ENCODE assay signal across 8 mouse cellular contexts in the genomic region with DNA sequence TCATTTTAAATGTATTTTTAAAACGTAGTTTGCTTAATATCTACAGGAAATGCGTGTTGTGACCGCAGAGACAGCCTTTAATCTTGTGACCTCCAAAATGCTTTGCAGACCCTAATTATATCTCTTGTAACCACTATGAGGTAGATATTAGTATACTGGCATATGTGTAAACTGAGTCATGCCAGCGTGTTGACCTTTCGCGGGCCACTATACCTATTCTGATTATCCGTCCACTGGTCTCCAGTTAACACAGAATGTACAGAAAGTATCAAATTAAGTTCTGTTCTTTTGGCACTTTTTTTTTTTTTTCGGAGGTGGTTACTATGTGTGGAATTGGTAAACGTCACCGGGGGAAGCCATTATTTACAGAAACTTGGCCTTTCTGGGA. TPM values are rescaled to one million over a fixed set of nuclear protein-coding genes. Genes with fewer than 3 reads are reported as not detected.
A peak's percentile ranks its signal among the peaks of the same experiment; 100 is the strongest.
DNase-seq lines count a peak whose midpoint lies in the region; ATAC-seq lines count a peak whose summit lies in the region.

No protein-coding gene starts in this region.

- DNase-seq in lung, postnatal 14 days: no peak
- DNase-seq in embryonic facial prominence, embryonic 14.5 days (ENCODE audit: low spot score): no peak
- DNase-seq in left cerebral cortex, postnatal 14 days (ENCODE audit: low spot score in 2 of 2): no peak
- no peak for DNase-seq in gastrocnemius, postnatal 4 days (ENCODE audit: low spot score in 2 of 2)

- ATAC-seq in lung, embryonic 15.5 days (ENCODE audit: borderline replicate concordance, extremely low read depth, low FRiP score, low TSS enrichment): no peak
- no peak for ATAC-seq in embryonic facial prominence, embryonic 14.5 days (ENCODE audit: low read depth)
- no peak for ATAC-seq in limb, embryonic 12.5 days (ENCODE audit: insufficient number of reproducible peaks, insufficient read depth, low FRiP score, low TSS enrichment, low read depth)
- no peak for ATAC-seq in stomach, embryonic 14.5 days (ENCODE audit: insufficient number of reproducible peaks, insufficient read depth, low FRiP score, low read depth)
- no peak for ATAC-seq in megakaryocyte progenitor cell, adult 5-6 weeks (replicated peaks; ENCODE audit: poor library complexity)

- H3K27me3 ChIP-seq in lung, embryonic 15.5 days: no peaks in the 10 kb centered on the region
- H3K27me3 ChIP-seq in embryonic facial prominence, embryonic 14.5 days (replicated peaks; ENCODE audit: control insufficient read depth, insufficient read depth, low read length): no peaks in the 10 kb centered on the region
- H3K27me3 ChIP-seq in limb, embryonic 12.5 days: no peaks in the 10 kb centered on the region
- H3K27me3 ChIP-seq in stomach, embryonic 14.5 days (ENCODE audit: control insufficient read depth, insufficient read depth, low read length): no peaks in the 10 kb centered on the region

- peak overlapping the region; percentile 87 for H3K9ac ChIP-seq in lung, embryonic 15.5 days
- H3K9ac ChIP-seq in embryonic facial prominence, embryonic 14.5 days (ENCODE audit: low read depth, low read length): peak overlapping the region; percentile 89
- H3K9ac ChIP-seq in limb, embryonic 12.5 days (replicated peaks): peak overlapping the region; percentile 94
- peak overlapping the region; percentile 93 for H3K9ac ChIP-seq in stomach, embryonic 14.5 days (replicated peaks; ENCODE audit: low read depth, low read length)

- intact Hi-C loops in left cerebral cortex, postnatal 14 days (cut with DNase I): no loop called here

- no peak overlapping the region for H3K27ac ChIP-seq in lung, embryonic 15.5 days
- peak overlapping the region; percentile 89 for H3K27ac ChIP-seq in embryonic facial prominence, embryonic 14.5 days (replicated peaks; ENCODE audit: low read depth, low read length)
- H3K27ac ChIP-seq in limb, embryonic 12.5 days: no peak overlapping the region
- H3K27ac ChIP-seq in stomach, embryonic 14.5 days (ENCODE audit: low read length): no peak overlapping the region

- H3K4me2 ChIP-seq in lung, embryonic 15.5 days: peak overlapping the region; percentile 59
- peak overlapping the region; percentile 82 for H3K4me2 ChIP-seq in embryonic facial prominence, embryonic 14.5 days (ENCODE audit: low read depth, low read length)
- H3K4me2 ChIP-seq in limb, embryonic 12.5 days: peak overlapping the region; percentile 70
- H3K4me2 ChIP-seq in stomach, embryonic 14.5 days (replicated peaks; ENCODE audit: low read depth, low read length): peak overlapping the region; percentile 90

- peak overlapping the region; percentile 76 for H3K4me3 ChIP-seq in lung, embryonic 15.5 days
- H3K4me3 ChIP-seq in embryonic facial prominence, embryonic 14.5 days (ENCODE audit: low read depth, low read length): peak overlapping the region; percentile 88
- H3K4me3 ChIP-seq in limb, embryonic 12.5 days (replicated peaks): peak overlapping the region; percentile 85
- peak overlapping the region; percentile 83 for H3K4me3 ChIP-seq in stomach, embryonic 14.5 days (ENCODE audit: low read depth, low read length)

- H3K4me1 ChIP-seq in lung, embryonic 15.5 days: peaks cover 9% of the 10 kb centered on the region
- peaks cover 15% of the 10 kb centered on the region for H3K4me1 ChIP-seq in embryonic facial prominence, embryonic 14.5 days (ENCODE audit: control insufficient read depth, insufficient read depth, low read length)
- peaks cover 17% of the 10 kb centered on the region for H3K4me1 ChIP-seq in limb, embryonic 12.5 days (replicated peaks)
- H3K4me1 ChIP-seq in stomach, embryonic 14.5 days (ENCODE audit: control insufficient read depth, insufficient read depth, low read length): peaks cover 7% of the 10 kb centered on the region; the same call in 1 of the 2 replicates

- H3K36me3 ChIP-seq in lung, embryonic 15.5 days: no peaks in the 10 kb centered on the region
- H3K36me3 ChIP-seq in embryonic facial prominence, embryonic 14.5 days (ENCODE audit: control insufficient read depth, insufficient read depth, low read length): no peaks in the 10 kb centered on the region
- H3K36me3 ChIP-seq in limb, embryonic 12.5 days: peaks cover 2% of the 10 kb centered on the region; the same call in 1 of the 2 replicates
- no peaks in the 10 kb centered on the region for H3K36me3 ChIP-seq in stomach, embryonic 14.5 days (ENCODE audit: control insufficient read depth, insufficient read depth, low read length)

- no peaks in the 10 kb centered on the region for H3K9me3 ChIP-seq in lung, embryonic 15.5 days
- H3K9me3 ChIP-seq in embryonic facial prominence, embryonic 14.5 days (ENCODE audit: control insufficient read depth, low read length): no peaks in the 10 kb centered on the region
- no peaks in the 10 kb centered on the region for H3K9me3 ChIP-seq in limb, embryonic 12.5 days
- no peaks in the 10 kb centered on the region for H3K9me3 ChIP-seq in stomach, embryonic 14.5 days (ENCODE audit: control insufficient read depth, low read depth, low read length)

- WGBS in lung, embryonic 15.5 days: 6% methylated on average over 10 of the region's 10 CpGs
- whole genome bisulfite sequencing in embryonic facial prominence, embryonic 14.5 days: 16% methylated on average over 10 of the region's 10 CpGs
- WGBS in limb, embryonic 12.5 days: 19% methylated on average over 10 of the region's 10 CpGs
- WGBS in stomach, embryonic 14.5 days: 8% methylated on average over 10 of the region's 10 CpGs

RNA-seq across cellular contexts. Expression of a gene that starts 0.9 kb away (rescaled TPM):
- polyA plus RNA-seq in lung, embryonic 15.5 days (2015; fragmentation: Nextera tagmentation; extraction: Ambion mirVana): 83.3 and 86.5 TPM in 2 replicates
- polyA plus RNA-seq in embryonic facial prominence, embryonic 14.5 days (2014; fragmentation: Nextera tagmentation; extraction: Ambion mirVana): 77.7 and 80.0 TPM in 2 replicates
- polyA plus RNA-seq in limb, embryonic 12.5 days (2016; fragmentation: Nextera tagmentation; extraction: Ambion mirVana): 90.3 and 91.6 TPM in 2 replicates
- 78.5 and 78.8 TPM in 2 replicates for polyA plus RNA-seq in stomach, embryonic 14.5 days (2014; fragmentation: Nextera tagmentation; extraction: Ambion mirVana)
- 10 to 100 TPM; 38.0 to 42.0 TPM for total RNA-seq in left cerebral cortex, postnatal 14 days (2021)
- total RNA-seq in gastrocnemius, postnatal 4 days (2021): 10 to 100 TPM; 24.2 to 26.7 TPM
- 95.6 and 98.0 TPM in 2 replicates for total RNA-seq in megakaryocyte progenitor cell, adult 5-6 weeks (2015)
- 142 and 154 TPM in 2 replicates for total RNA-seq in megakaryocyte progenitor cell, adult 5-6 weeks (2017)
